Mouse (Mus musculus) olfactory bulb, adult 2 months (tissue): Measurements from ENCODE around the gene Gmcl1. TPM values are rescaled to one million over a fixed set of nuclear protein-coding genes. Genes with fewer than 3 reads are reported as not detected.

ENCODE experiments used
- H3K27ac ChIP-seq: fragments of 200-500 bp; 2 replicates; pipeline ENCODE4 v1.5.1; 2012; ENCODE audit warnings: low read depth, low read length; ENCODE audit not compliant: insufficient read depth
- H3K4me1 ChIP-seq: fragments of 200-500 bp; 2 replicates; pipeline ENCODE4 v1.6.1; 2012; ENCODE audit warnings: low read length; ENCODE audit not compliant: control insufficient read depth, insufficient read depth
- H3K4me3 ChIP-seq: fragments of 200-500 bp; 2 replicates; pipeline ENCODE4 v1.5.1; 2012; ENCODE audit warnings: mild to moderate bottlenecking, low read depth, low read length, moderate library complexity; ENCODE audit not compliant: insufficient read depth
- CTCF ChIP-seq: fragments of 200-500 bp; IDR thresholded peaks from 2 replicates; pipeline ENCODE4 v1.5.1; 2012; ENCODE audit warnings: low read depth, mild to moderate bottlenecking, low read length, moderate library complexity; ENCODE audit not compliant: insufficient read depth
- POLR2A ChIP-seq: fragments of 200-500 bp; IDR thresholded peaks from 2 replicates; pipeline ENCODE4 v1.6.1; 2012; ENCODE audit warnings: mild to moderate bottlenecking, low read depth, low read length, moderate library complexity; ENCODE audit not compliant: insufficient read depth
- WGBS: fragments of 180-500 bp; shearing (Covaris S2); methylation state at CpG from one replicate; pipeline ENCODE4 v1.1.7; 2018; 5-methylcytosine and 5-hydroxymethylcytosine counted together
- polyA plus RNA-seq: library from polyadenylated mRNA; stranded (reverse); fragments of >200 nt; gene quantifications from 2 replicates; pipeline ENCODE4 v1.2.4, GENCODE M21; 2012; ENCODE audit warnings: low replicate concordance; ENCODE audit not compliant: missing spikeins, insufficient read depth, insufficient read length

Gene Gmcl1
- polyA plus RNA-seq, 1 experiment = not detected

DNA sequence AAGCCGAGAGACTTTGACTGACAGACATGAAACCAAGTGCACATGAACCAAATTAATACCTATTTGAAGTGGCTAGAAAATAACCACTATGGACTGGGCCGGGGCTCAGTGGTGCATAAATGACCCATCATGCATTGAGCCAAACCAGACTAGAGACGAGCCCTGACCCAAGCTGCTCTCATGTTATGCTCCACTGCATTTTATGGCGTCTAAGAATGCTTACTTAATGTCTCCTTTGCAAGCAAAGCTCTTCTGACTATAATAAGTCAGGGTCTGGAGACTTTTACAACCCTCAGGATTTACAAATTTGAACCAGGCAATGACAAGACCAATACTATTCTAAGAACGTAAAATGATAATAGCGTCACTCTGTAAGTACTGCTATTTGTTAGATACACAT, 54.8 kb downstream of the Gmcl1 start:
- H3K4me3 ChIP-seq = no peak overlapping the region
- TF ChIP-seq POLR2A (no peak), CTCF (no peak)
- 82% methylated on average over 6 of the region's 6 CpGs for WGBS
- no peak overlapping the region for H3K27ac ChIP-seq
- 0 out of 2 replicates have a peak, but pooled peaks cover 3% of the 10 kb centered on the region for H3K4me1 ChIP-seq

DNA sequence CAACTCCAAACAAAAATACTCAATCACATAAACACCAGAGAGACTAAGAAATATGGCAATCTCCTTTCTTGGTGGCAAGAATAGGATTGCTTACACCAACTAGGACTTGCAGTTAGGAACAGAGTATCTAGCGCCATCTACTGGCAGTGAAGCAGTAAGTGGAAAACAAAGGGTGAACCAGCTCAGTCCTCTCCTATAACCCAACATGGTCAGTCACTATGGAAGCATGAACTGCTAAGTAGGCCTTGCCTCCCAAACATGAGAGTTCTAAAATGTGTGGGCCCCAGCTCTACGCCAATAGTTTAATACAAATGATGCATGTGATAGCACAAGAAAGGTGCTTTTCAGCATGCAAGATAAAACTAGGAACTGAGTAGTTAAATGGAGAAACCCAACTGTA, 62.3 kb downstream of the Gmcl1 start:
- H3K27ac ChIP-seq = no peak overlapping the region
- no peak overlapping the region for H3K4me3 ChIP-seq
- H3K4me1 ChIP-seq = peaks cover 4% of the 10 kb centered on the region
- TF ChIP-seq POLR2A = no peak
- TF ChIP-seq CTCF = no peak
- 12% methylated on average over 2 of the region's 2 CpGs for WGBS

DNA sequence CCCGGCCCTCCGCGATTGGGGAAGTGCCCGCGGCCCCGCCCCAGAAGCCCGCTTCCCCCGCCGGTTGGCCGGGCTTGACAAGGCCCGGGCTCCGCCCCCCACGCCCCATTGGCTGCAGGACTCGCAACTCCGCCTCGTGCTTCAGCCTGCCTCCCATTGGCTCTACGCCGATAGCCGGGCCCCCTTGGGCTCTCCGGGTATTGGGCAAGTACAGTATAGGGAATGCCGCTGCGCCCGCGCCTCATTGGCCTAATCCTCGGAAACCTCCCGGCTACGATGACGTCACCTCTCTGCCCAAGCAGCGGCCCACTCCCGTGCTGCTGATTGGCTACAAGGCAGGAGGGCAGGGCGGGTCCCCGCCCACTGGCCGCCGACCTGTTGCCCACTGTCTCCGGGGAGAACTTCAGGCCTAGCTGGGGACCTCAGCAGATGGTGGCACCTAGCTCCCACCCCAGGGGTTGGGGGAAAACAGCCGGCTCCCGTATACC, 63.9 kb downstream of the Gmcl1 start:
- TF ChIP-seq CTCF (no peak), POLR2A (no peak)
- Histone ChIP-seq H3K27ac (peak overlapping the region; percentile 68), H3K4me1 (peaks cover 7% of the 10 kb centered on the region), H3K4me3 (peak overlapping the region; percentile 59)
- WGBS = 2% methylated on average over 37 of the region's 37 CpGs

DNA sequence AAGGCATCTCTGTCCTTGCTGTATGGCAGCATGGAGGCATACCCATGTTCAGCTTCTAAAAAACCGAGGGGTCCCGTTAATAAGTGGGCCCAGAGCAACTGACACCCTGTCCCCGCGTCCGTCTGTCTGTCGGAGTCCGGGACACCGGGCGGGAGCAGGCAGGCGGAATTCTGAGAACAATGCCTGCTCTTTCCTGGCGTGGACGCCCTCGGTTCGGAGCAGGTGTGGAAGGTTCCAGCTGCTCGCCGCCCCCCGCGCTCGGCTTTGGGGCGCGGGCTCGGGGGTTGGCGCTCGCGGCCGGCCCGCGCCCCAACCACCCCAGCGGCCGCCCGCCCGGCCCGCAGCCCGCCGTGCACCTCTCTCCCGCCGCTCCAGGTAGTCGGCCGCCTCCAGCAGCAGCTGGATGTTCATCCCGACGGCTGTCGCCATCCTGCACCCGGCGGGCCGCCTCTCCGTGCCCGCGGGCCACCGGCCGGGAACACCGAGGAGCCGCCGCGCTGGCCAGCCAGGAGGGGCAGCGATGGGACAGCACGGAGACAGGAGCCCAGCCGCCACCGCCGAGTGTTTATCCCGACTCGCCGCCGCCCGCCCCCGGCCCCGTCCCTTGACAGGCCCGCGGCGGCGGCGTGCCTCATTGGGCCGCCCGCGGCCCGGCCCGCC, 64.5 kb downstream of the Gmcl1 start, which contains the start of gene Mxd1:
Mxd1 (minus strand) TSS at position 582 of the 660 bp plus-strand sequence.
- TF ChIP-seq POLR2A (peak; percentile 87), CTCF (no peak)
- Histone ChIP-seq H3K4me3 (peak within 1 kb of the TSS; percentile 96), H3K4me1 (peaks cover 10% of the 10 kb centered on the region), H3K27ac (peak within 1 kb of the TSS; percentile 68)
- WGBS = 2% methylated on average over 75 of the region's 76 CpGs

DNA sequence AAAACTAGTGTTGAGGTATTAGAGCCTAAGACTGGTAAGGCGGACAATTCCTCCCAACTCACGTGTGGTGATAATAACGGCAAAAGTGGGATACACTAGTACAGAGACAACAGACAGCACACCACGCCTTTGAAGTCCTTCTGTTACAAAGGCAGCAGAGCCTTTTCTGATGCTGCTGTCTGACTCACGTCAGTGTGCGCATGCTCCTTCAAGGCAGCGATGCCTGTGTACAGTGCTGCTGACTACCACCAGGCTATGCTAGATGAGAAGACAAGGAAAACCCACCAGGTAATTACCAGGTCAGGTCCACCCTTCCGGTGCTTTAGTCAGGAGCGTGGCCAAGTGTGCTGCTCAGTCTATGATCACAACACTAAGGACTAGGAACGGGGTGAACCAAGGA, 66.1 kb downstream of the Gmcl1 start:
- Histone ChIP-seq H3K4me1 (peaks cover 10% of the 10 kb centered on the region), H3K4me3 (peak overlapping the region; percentile 11; the same call in 1 of the 2 replicates), H3K27ac (no peak overlapping the region)
- TF ChIP-seq CTCF = no peak
- no peak for TF ChIP-seq POLR2A
- WGBS = 86% methylated on average over 10 of the region's 10 CpGs

DNA sequence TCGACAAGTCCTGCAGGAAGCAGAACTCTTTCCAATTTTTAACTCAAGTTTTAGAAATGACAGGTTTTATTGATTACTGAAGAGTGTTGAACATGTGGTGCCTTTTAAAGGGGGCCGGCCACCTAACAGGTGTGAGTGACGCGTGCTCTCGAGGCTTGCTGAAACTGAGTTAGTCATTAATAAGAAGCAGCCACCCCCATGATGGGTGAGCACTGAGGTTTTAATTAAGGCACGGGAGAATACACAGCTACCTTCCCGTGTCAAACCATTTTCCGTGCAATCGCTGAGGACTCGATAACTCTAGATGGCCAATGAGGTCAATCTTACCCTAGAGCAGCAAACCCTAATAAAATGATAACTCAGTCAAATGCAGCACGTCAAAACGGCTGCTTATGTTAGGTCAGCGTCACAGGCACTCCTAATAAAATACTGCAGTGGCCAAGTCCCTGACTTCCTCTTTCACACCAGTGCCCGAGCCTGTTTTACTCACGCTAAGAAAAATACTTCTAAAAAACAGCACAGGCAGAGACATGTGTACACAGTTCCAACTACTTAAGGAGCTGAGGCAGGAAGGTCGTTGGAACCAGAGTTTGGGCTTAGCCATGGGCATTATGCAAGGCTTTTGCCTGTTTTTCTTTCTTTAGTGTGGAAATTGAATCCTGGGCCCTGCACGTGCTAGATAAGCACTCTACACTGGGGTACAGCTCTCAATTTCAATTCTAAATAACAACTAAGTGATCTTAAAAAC, 67.4 kb downstream of the Gmcl1 start:
- Histone ChIP-seq H3K27ac (no peak overlapping the region), H3K4me1 (peaks cover 10% of the 10 kb centered on the region), H3K4me3 (no peak overlapping the region)
- no peak for TF ChIP-seq CTCF
- no peak for TF ChIP-seq POLR2A
- WGBS = 74% methylated on average over 17 of the region's 17 CpGs

DNA sequence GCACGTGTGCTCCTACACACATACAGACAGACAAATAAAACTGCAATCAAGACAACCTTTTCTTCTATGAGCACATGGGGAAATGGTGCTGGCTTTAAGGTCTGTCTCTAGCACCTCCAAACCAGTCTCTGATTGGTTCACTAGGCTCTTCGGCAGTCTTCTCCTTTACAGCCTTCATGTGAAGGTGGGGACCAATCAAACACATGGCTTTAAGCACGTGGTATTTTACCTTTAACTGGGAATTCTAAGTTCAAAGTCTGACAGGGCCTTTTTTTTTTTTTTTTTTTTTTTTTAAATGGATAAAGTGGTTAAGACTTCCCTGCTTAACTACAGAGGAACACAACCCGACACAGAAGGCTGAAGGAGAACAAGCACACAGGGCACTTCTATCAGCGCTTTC, 68.1 kb downstream of the Gmcl1 start:
- Histone ChIP-seq H3K4me3 (no peak overlapping the region), H3K4me1 (peaks cover 10% of the 10 kb centered on the region), H3K27ac (no peak overlapping the region)
- TF ChIP-seq POLR2A (no peak), CTCF (no peak)
- 78% methylated on average over 5 of the region's 5 CpGs for WGBS

DNA sequence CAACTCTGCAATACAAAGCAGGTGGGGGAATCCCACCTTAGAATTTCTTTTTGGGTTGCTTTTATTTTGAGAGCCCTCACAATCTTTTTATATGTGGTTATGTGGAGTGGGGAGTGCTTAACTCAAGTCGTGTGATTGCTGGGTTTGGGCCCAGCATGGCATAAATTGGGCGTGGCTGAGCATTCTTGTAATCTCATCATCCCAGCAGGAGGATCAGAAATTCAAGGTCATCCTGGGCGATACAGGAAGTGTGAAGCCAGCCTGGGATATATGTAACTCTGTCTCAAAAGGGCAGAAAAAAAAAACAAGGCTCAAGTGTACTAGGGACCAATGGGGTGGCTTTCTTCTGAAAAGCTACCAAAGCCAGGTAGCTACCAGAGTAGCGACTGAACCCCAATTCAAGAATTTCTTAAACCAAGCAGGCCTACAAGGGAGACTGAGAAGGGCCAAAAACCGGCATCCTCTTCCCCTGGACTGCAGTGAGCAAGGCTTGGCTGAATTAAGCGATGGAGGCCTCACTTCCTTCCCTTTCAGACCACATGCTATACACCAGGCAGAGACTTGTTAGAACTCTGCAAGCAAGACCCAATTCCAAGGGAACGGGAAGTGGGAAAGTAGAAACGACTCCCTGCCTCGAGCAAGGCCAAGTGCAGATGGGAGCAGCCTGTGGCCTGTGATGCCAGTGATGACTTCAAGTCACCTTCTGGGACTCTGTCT, 72.9 kb downstream of the Gmcl1 start:
- 72% methylated on average over 9 of the region's 9 CpGs for WGBS
- H3K4me3 ChIP-seq = no peak overlapping the region
- H3K4me1 ChIP-seq = peaks cover 6% of the 10 kb centered on the region; the same call in 1 of the 2 replicates
- TF ChIP-seq CTCF (no peak), POLR2A (no peak)
- H3K27ac ChIP-seq = no peak overlapping the region
